In genomic region chr8:26608588-26608987, GRCm38 (mm10) we compare ENCODE assay signal across 28 mouse cellular contexts.
"Had no signal": no experiment of that assay in that cellular context is flagged by ENCODE, and none has a peak within 500 bp of the region (broad histone marks: within the 10 kb centered on the region; RNA-seq: fewer than 3 reads in every experiment).

No protein-coding gene starts in this region.

- H3K4me3 ChIP-seq: embryonic facial prominence, embryonic 10.5 days; embryonic facial prominence, embryonic 12.5 days; embryonic facial prominence, embryonic 13.5 days; embryonic facial prominence, embryonic 15.5 days; erythroblast, embryonic 14.5 days; forebrain, embryonic 10.5 days; forebrain, embryonic 12.5 days; forebrain, embryonic 13.5 days; forebrain, embryonic 15.5 days; gastrocnemius, adult 2 months; heart, adult 2 months had no signal

- DNase-seq: cerebellum, adult 2 months; cerebellum, adult 8-10 months; cerebellum, adult 9-10 months; cerebellum, adult 9-11 months; cerebellum, postnatal 10 days; cerebellum, postnatal 14 days; cerebellum, postnatal 25 days; cerebellum, postnatal 36 days; embryo, embryonic 11 days; forebrain, postnatal 0 days; gastrocnemius, adult 2 months; gastrocnemius, postnatal 10 days; gastrocnemius, postnatal 14 days; gastrocnemius, postnatal 25 days; gastrocnemius, postnatal 36 days; heart, adult 18-20 months; heart, adult 2 months had no signal

- H3K27ac ChIP-seq: embryonic facial prominence, embryonic 10.5 days; embryonic facial prominence, embryonic 12.5 days; embryonic facial prominence, embryonic 13.5 days; embryonic facial prominence, embryonic 15.5 days; forebrain, embryonic 10.5 days; forebrain, embryonic 12.5 days; forebrain, embryonic 13.5 days; forebrain, embryonic 15.5 days; gastrocnemius, adult 2 months; heart, adult 2 months had no signal

- ATAC-seq: forebrain, embryonic 13.5 days; forebrain, embryonic 14.5 days; forebrain, embryonic 15.5 days; forebrain, embryonic 16.5 days; forebrain, postnatal 0 days had no signal

- H3K4me1 ChIP-seq: embryonic facial prominence, embryonic 10.5 days; embryonic facial prominence, embryonic 12.5 days; embryonic facial prominence, embryonic 15.5 days; forebrain, embryonic 10.5 days; forebrain, embryonic 12.5 days; forebrain, embryonic 13.5 days; forebrain, embryonic 15.5 days had no signal

- H3K27me3 ChIP-seq: embryonic facial prominence, embryonic 12.5 days; embryonic facial prominence, embryonic 13.5 days; embryonic facial prominence, embryonic 15.5 days; forebrain, embryonic 12.5 days; forebrain, embryonic 13.5 days; forebrain, embryonic 15.5 days had no signal

- H3K36me3 ChIP-seq: embryonic facial prominence, embryonic 10.5 days; embryonic facial prominence, embryonic 12.5 days; embryonic facial prominence, embryonic 13.5 days; embryonic facial prominence, embryonic 15.5 days; forebrain, embryonic 10.5 days; forebrain, embryonic 12.5 days; forebrain, embryonic 15.5 days had no signal
